ENCODE assay signal across 29 mouse cellular contexts in genomic region chr8:33052017-33052416, GRCm38 (mm10).
DNase-seq lines count a peak whose midpoint lies in the region; ATAC-seq and TF ChIP-seq lines count a peak whose summit lies in the region.
"Had no signal": no experiment of that assay in that cellular context is flagged by ENCODE, and none has a peak within 500 bp of the region (broad histone marks: within the 10 kb centered on the region; RNA-seq: fewer than 3 reads in every experiment).

No protein-coding gene starts in this region.

- DNase-seq in hindbrain, embryonic 11.5 days (ENCODE audit: low spot score), result no peak
- DNase-seq in brain, embryonic 14.5 days (ENCODE audit: low read depth), result peak; percentile 78
- DNase-seq in hindbrain, postnatal 0 days (ENCODE audit: low spot score), result peak; percentile 22
- no peak for DNase-seq in cerebellum, postnatal 4 days (ENCODE audit: low spot score in 2 of 2)
- DNase-seq in thymus, adult 2 months, result no peak
- DNase-seq: adrenal gland, postnatal 25 days; cerebellum, adult 18-20 months; cerebellum, postnatal 10 days; gastrocnemius, postnatal 14 days; heart, postnatal 14 days; kidney, adult 2 months; kidney, postnatal 36 days; liver, postnatal 0 days; lung, postnatal 4 days; thymus, postnatal 4 days had no signal

- no peaks in the 10 kb centered on the region; the same call in 1 of the 2 replicates for H3K9me3 ChIP-seq in hindbrain, embryonic 11.5 days (ENCODE audit: control insufficient read depth, low read length)
- peaks cover 15% of the 10 kb centered on the region for H3K9me3 ChIP-seq in hindbrain, embryonic 16.5 days (ENCODE audit: control insufficient read depth, low read length)
- peaks cover 4% of the 10 kb centered on the region; the same call in 1 of the 2 replicates for H3K9me3 ChIP-seq in forebrain, embryonic 15.5 days
- peaks cover 9% of the 10 kb centered on the region for H3K9me3 ChIP-seq in hindbrain, postnatal 0 days (ENCODE audit: low read length)
- H3K9me3 ChIP-seq: hindbrain, embryonic 15.5 days; intestine, embryonic 15.5 days had no signal

- H3K9ac ChIP-seq in hindbrain, embryonic 11.5 days (ENCODE audit: low read depth, low read length), result no peak overlapping the region
- H3K9ac ChIP-seq in hindbrain, embryonic 16.5 days (ENCODE audit: low read depth, low read length), result no peak overlapping the region
- no peak overlapping the region for H3K9ac ChIP-seq in forebrain, embryonic 15.5 days (replicated peaks)
- H3K9ac ChIP-seq in hindbrain, postnatal 0 days (replicated peaks; ENCODE audit: low read length), result no peak overlapping the region
- H3K9ac ChIP-seq: embryonic facial prominence, embryonic 13.5 days; hindbrain, embryonic 15.5 days; intestine, embryonic 15.5 days; limb, embryonic 13.5 days; liver, embryonic 12.5 days; liver, postnatal 0 days had no signal

- no peaks in the 10 kb centered on the region for H3K36me3 ChIP-seq in hindbrain, embryonic 11.5 days (ENCODE audit: control insufficient read depth, insufficient read depth, low read length)
- H3K36me3 ChIP-seq in hindbrain, embryonic 16.5 days (ENCODE audit: control insufficient read depth, insufficient read depth, low read length), result no peaks in the 10 kb centered on the region
- H3K36me3 ChIP-seq in forebrain, embryonic 15.5 days, result no peaks in the 10 kb centered on the region
- H3K36me3 ChIP-seq in hindbrain, postnatal 0 days (ENCODE audit: insufficient read depth, low read length), result no peaks in the 10 kb centered on the region
- no peaks in the 10 kb centered on the region for H3K36me3 ChIP-seq in thymus, adult 2 months (ENCODE audit: control insufficient read depth, insufficient read depth, low read length)
- H3K36me3 ChIP-seq: embryonic facial prominence, embryonic 13.5 days; hindbrain, embryonic 15.5 days; intestine, embryonic 15.5 days; limb, embryonic 13.5 days; liver, embryonic 12.5 days had no signal

- peak; percentile 35; the same call in 1 of the 2 replicates for ATAC-seq in hindbrain, embryonic 11.5 days (ENCODE audit: low FRiP score)
- ATAC-seq in hindbrain, embryonic 16.5 days, result no peak
- ATAC-seq in forebrain, embryonic 15.5 days (replicated peaks), result peak; percentile 70
- ATAC-seq in hindbrain, postnatal 0 days, result no peak
- no peak for ATAC-seq in megakaryocyte-erythroid progenitor cell, adult 5-6 weeks (replicated peaks; ENCODE audit: low FRiP score, low TSS enrichment, poor library complexity, severe bottlenecking)
- ATAC-seq: CD4-positive, CD25-positive, alpha-beta regulatory T cell, adult 4 months; intestine, embryonic 15.5 days; liver, embryonic 12.5 days; liver, postnatal 0 days; lung, postnatal 0 days had no signal

- H3K4me3 ChIP-seq in hindbrain, embryonic 11.5 days (ENCODE audit: low read depth, low read length), result no peak overlapping the region
- no peak overlapping the region for H3K4me3 ChIP-seq in hindbrain, embryonic 16.5 days (ENCODE audit: low read length)
- H3K4me3 ChIP-seq in forebrain, embryonic 15.5 days, result no peak overlapping the region
- no peak overlapping the region for H3K4me3 ChIP-seq in hindbrain, postnatal 0 days (ENCODE audit: low read length)
- no peak overlapping the region for H3K4me3 ChIP-seq in thymus, adult 2 months (ENCODE audit: control insufficient read depth, insufficient read depth, low read length)
- H3K4me3 ChIP-seq: embryonic facial prominence, embryonic 13.5 days; erythroblast, embryonic 14.5 days; hindbrain, embryonic 15.5 days; intestine, embryonic 15.5 days; layer of hippocampus, adult 2 months; left cerebral cortex, adult 2 months; limb, embryonic 13.5 days; liver, embryonic 12.5 days; megakaryocyte, embryonic 14.5 days had no signal

- no peak overlapping the region for H3K4me2 ChIP-seq in hindbrain, embryonic 11.5 days (replicated peaks; ENCODE audit: low read depth, low read length)
- no peak overlapping the region for H3K4me2 ChIP-seq in hindbrain, embryonic 16.5 days (ENCODE audit: low read length)
- no peak overlapping the region for H3K4me2 ChIP-seq in forebrain, embryonic 15.5 days (replicated peaks)
- no peak overlapping the region for H3K4me2 ChIP-seq in hindbrain, postnatal 0 days (ENCODE audit: low read depth, low read length)
- H3K4me2 ChIP-seq: embryonic facial prominence, embryonic 13.5 days; hindbrain, embryonic 15.5 days; intestine, embryonic 15.5 days; limb, embryonic 13.5 days; liver, embryonic 12.5 days had no signal

- no peak for TF ChIP-seq CTCF in brain, embryonic 14.5 days (IDR thresholded peaks at IDR 0.05; ENCODE audit: borderline replicate concordance, extremely low read depth, insufficient read depth, insufficient read length)
- TF ChIP-seq CTCF in hindbrain, postnatal 0 days (IDR thresholded peaks at IDR 0.05; ENCODE audit: low read depth), result no peak
- no peak for TF ChIP-seq CTCF in thymus, adult 2 months (IDR thresholded peaks at IDR 0.05; ENCODE audit: borderline replicate concordance, control insufficient read depth, extremely low read depth, insufficient read depth, low read length, poor library complexity)

- no peaks in the 10 kb centered on the region for H3K4me1 ChIP-seq in hindbrain, embryonic 11.5 days (replicated peaks; ENCODE audit: control insufficient read depth, insufficient read depth, low read length)
- no peaks in the 10 kb centered on the region for H3K4me1 ChIP-seq in hindbrain, embryonic 16.5 days (ENCODE audit: control insufficient read depth, insufficient read depth, low read depth, low read length)
- H3K4me1 ChIP-seq in forebrain, embryonic 15.5 days, result peaks cover 6% of the 10 kb centered on the region
- H3K4me1 ChIP-seq in hindbrain, postnatal 0 days (ENCODE audit: insufficient read depth, low read length), result no peaks in the 10 kb centered on the region
- H3K4me1 ChIP-seq in thymus, adult 2 months (replicated peaks; ENCODE audit: control insufficient read depth, insufficient read depth, low read length), result no peaks in the 10 kb centered on the region
- H3K4me1 ChIP-seq: embryonic facial prominence, embryonic 13.5 days; hindbrain, embryonic 15.5 days; intestine, embryonic 15.5 days; limb, embryonic 13.5 days; liver, embryonic 12.5 days; megakaryocyte, embryonic 14.5 days had no signal

- TF ChIP-seq POLR2A in brain, embryonic 14.5 days (IDR thresholded peaks at IDR 0.05; ENCODE audit: borderline replicate concordance, extremely low read depth, insufficient read depth, insufficient read length, poor library complexity, severe bottlenecking), result no peak
- TF ChIP-seq POLR2A in thymus, adult 2 months (IDR thresholded peaks at IDR 0.05; ENCODE audit: control insufficient read depth, extremely low read depth, insufficient read depth, low read length, poor library complexity), result no peak

- WGBS in hindbrain, embryonic 11.5 days, result 66% methylated on average over 8 of the region's 8 CpGs
- 30% methylated on average over 8 of the region's 8 CpGs for WGBS in hindbrain, embryonic 16.5 days
- 23% methylated on average over 8 of the region's 8 CpGs for WGBS in forebrain, embryonic 15.5 days
- 16% methylated on average over 8 of the region's 8 CpGs for WGBS in hindbrain, postnatal 0 days
- 91% methylated on average over 8 of the region's 8 CpGs for WGBS in thymus, adult 2 months

- no peaks in the 10 kb centered on the region for H3K27me3 ChIP-seq in hindbrain, embryonic 11.5 days (ENCODE audit: control insufficient read depth, insufficient read depth, low read length)
- H3K27me3 ChIP-seq in hindbrain, embryonic 16.5 days (replicated peaks; ENCODE audit: control insufficient read depth, insufficient read depth, low read length), result no peaks in the 10 kb centered on the region
- no peaks in the 10 kb centered on the region for H3K27me3 ChIP-seq in forebrain, embryonic 15.5 days
- no peaks in the 10 kb centered on the region for H3K27me3 ChIP-seq in hindbrain, postnatal 0 days (ENCODE audit: insufficient read depth, low read length)
- H3K27me3 ChIP-seq in thymus, adult 2 months (ENCODE audit: control insufficient read depth, insufficient read depth, low read length), result no peaks in the 10 kb centered on the region
- H3K27me3 ChIP-seq: embryonic facial prominence, embryonic 13.5 days; hindbrain, embryonic 15.5 days; intestine, embryonic 15.5 days; limb, embryonic 13.5 days; liver, embryonic 12.5 days; megakaryocyte, embryonic 14.5 days had no signal

- no peak overlapping the region for H3K27ac ChIP-seq in hindbrain, embryonic 11.5 days (ENCODE audit: low read depth, low read length)
- H3K27ac ChIP-seq in hindbrain, embryonic 16.5 days (ENCODE audit: low read depth, low read length), result no peak overlapping the region
- peak overlapping the region; percentile 50 for H3K27ac ChIP-seq in forebrain, embryonic 15.5 days (replicated peaks)
- no peak overlapping the region for H3K27ac ChIP-seq in hindbrain, postnatal 0 days
- no peak overlapping the region for H3K27ac ChIP-seq in thymus, adult 2 months (ENCODE audit: control insufficient read depth, insufficient read depth, low read length)
- H3K27ac ChIP-seq: embryonic facial prominence, embryonic 13.5 days; hindbrain, embryonic 15.5 days; intestine, embryonic 15.5 days; layer of hippocampus, adult 2 months; left cerebral cortex, adult 2 months; limb, embryonic 13.5 days; liver, embryonic 12.5 days had no signal

Comparison
In these comparisons a context has a peak if more than half of its experiments do, and no peak if none do; other contexts are left out.
1. ATAC-seq: peak in hindbrain, embryonic 11.5 days (single experiment) and forebrain, embryonic 15.5 days (single experiment); none in hindbrain, embryonic 16.5 days (single experiment), hindbrain, postnatal 0 days (single experiment) and megakaryocyte-erythroid progenitor cell, adult 5-6 weeks (single experiment).
2. DNase-seq: peak in brain, embryonic 14.5 days (single experiment) and hindbrain, postnatal 0 days (single experiment); none in hindbrain, embryonic 11.5 days (single experiment), cerebellum, postnatal 4 days (0 of 2) and thymus, adult 2 months (single experiment).